Mouse (Mus musculus) left cerebral cortex, postnatal 4 days (tissue): ENCODE results near the gene Tmem39b. TPM values are rescaled to one million over a fixed set of nuclear protein-coding genes. Genes with fewer than 3 reads are reported as not detected.
A peak's percentile ranks its signal among the peaks of the same experiment; 100 is the strongest.
"Not testable (repeated sequence)": the region's sequence is repeated elsewhere in the genome, so short reads cannot be mapped to it uniquely, and the experiment has no call there.

ENCODE experiments used
- DNase-seq: peaks from one replicate; pipeline ENCODE4 v3.0.0-alpha.2; 2022
- intact Hi-C: fragments of 180-260 bp; cut with DNase I; formaldehyde crosslinking; loops from one replicate; pipeline ENCODE4 v1.15.1; 2025
- total RNA-seq, 2 experiments: library from RNA; stranded (reverse); gene quantifications; 2 replicates each; pipeline ENCODE4 v1.2.3; 2021

Gene Tmem39b
- 10 to 100 TPM; 21.5 to 22.3 TPM for total RNA-seq

- intact Hi-C loops: no loop called here
These were observed at the start of gene Tmem39b for GRCm38 (mm10) chr4:129696158-129696985. Gene Tmem39b (minus strand): TSS chr4:129696838.

GRCm38 (mm10) chr4:129746106-129746505 lies 49.5 kb upstream of the Tmem39b start:
- intact Hi-C loops: no loop called here
- no peak for DNase-seq

More at GRCm38 (mm10) chr4:129696158-129696985, at the start of gene Tmem39b:
- DNase-seq: peak; percentile 94

- intact Hi-C loops: no loop called here
- DNase-seq: no peak
These were observed 46.9 kb upstream of the Tmem39b start for GRCm38 (mm10) chr4:129743494-129743893.

DNA sequence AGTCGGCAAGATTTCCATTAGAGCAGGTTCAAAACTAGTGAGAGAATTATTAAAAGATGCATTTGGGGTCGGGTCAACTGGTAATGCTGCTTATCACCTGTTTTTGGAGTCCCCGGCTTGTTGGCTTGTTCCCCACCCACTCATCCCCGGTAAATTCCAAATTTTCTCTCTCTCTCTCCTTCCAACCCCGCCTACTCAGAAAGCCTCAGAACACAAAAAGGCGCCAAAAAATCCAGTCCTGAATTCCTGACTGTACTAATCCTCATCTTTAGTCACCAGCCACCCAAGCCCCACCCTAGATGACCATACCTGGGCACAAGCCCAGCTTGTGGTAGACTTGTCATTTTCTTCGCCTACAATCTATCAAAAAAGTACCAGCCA lies 46.4 kb upstream of the Tmem39b start:
- DNase-seq: peak; percentile 10
- intact Hi-C loops: no loop called here

DNA sequence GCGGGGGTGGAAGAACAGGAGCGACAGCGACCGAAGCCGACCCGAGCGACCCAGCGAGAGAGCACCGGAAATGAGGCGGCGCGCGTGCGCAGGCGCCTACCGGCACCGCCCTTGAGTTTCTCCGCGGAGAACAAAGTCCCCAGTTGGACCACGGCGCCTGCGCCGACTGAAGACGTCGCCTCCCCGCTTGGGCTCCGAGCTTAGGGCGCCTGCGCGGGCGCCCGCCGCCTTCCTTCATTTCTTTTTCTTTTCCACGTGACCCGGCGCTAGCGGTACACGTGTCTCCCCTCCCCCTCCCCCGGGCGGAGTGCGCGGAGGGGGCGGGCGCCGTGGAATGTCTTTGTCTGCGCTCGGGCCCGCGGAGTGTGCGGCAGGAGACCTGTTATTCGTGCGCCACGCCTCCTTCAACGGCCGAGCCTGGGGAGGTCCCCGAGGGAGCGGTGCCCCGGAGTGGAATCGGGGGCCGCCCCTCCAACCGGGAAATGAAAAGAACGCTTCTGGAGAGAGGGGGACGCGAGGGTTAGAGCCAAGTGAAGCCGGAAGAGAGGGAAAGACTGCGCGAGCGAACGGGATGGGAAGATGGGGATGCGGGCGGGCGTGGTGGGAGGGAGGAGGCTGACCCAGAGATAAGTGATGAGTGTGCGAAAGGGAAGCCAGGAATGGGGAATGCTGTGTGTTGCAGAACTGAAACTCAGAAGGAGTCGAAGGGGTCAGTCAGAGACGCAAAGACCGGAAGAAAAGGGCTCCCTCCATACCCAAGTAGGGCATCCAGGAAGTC lies 45.8 kb upstream of the Tmem39b start, which contains the start of gene Khdrbs1:
Gene Khdrbs1, minus strand, starts transcription at position 72 of the 778 bp plus-strand sequence.
- intact Hi-C loops: no loop called here
- peak; percentile 99 for DNase-seq

GRCm38 (mm10) chr4:129741974-129742231 lies 45.3 kb upstream of the Tmem39b start:
- no peak for DNase-seq
- intact Hi-C loops: no loop called here

DNA sequence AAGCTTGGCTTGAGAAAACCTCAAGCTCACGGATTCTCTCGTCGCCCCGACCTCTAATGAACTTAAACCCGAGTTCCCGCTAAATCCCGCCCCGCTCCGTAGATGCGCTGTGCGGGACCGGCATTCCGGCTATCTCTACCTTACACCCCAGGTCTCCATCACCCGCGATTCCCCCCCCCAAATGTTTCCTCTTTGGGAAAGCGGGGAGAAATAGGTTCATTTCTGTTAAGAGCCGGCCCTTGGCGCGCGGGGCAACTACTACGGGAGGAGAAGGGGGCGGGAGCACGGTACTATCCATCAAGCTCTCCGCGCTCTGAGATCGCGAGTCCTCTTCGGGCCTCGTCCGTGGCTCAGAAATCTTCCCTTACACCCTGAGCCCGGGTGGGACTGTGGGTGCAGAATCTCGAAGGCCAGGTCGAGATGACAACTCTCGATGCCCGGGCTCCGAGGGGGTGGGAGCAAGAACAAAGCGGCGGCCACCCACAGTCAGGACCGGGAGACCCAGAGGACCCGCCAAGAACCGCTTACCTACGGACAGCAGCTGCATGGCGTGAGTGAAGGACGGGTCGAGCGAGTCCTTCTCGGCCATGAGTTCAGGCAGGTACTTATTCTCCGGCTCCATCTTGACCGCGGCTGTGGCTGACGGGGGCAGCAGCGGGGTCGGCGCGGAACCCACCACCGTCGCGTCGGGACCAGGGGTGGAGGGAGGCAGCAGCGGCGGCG lies 44.8 kb upstream of the Tmem39b start:
- intact Hi-C loops: no loop called here
- peak; percentile 37 for DNase-seq

DNA sequence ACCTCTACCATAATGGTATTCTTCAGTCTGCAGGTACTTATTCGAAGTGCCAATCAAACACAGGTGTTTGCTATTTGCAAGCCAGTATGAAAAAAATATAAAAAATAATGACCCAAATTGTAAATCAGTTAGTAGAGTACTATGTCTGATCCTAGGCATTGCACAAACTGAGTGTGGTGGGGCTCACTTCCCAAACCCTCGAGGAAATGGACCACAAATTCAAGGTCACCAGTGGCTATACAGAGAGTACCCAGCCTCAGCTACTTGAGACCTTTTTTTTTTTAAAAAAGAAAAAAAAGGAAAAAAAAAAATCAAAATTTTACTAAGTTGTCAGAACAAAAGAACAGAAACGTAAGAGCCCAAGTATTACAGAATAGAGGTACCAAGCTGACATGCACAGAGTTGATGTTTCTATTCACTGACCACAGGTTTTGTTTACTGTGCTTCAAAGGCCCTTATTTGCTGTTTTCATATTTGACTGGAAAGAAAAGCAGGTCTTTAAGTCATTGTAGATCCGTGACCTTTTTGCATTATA lies 42.5 kb upstream of the Tmem39b start:
- intact Hi-C loops: no loop called here
- DNase-seq: no peak

DNA sequence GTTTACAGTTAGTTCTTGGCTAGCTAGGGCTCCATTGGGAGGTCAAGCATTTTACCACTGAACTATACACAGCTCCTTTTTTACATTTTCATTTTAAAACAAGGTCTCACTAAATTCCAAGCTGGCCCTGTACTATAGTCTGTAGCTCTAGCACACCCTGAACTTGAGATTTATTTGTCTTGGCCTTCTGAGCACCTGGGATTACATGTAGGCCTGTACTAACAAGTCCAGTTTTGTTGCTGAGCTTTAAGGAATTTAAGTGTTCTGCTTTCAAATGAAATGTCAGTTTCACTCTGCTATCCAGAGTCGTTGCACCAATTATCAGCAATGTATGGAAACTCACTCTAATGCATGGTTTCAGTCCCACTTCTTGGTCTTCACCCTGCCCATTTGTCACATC lies 39.5 kb upstream of the Tmem39b start:
- DNase-seq: no peak
- intact Hi-C loops: no loop called here

DNA sequence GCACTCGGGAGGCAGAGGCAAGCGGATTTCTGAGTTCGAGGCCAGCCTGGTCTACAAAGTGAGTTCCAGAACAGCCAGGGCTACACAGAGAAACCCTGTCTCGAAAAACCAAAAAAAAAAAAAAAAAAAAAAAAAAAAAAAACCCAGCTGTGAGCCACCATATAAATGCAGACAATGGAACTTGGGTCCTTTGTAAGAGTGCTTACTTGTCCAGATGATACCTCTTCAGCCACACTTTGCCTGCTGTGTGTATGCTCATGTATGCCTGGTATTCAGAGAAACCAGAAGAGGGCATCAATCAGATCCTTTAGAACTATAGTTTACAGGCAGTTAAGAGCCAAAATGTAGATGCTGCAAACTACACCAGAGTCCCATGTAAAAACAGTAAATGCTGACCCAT lies 38.8 kb upstream of the Tmem39b start:
- intact Hi-C loops, DNase-seq: not testable (repeated sequence)

DNA sequence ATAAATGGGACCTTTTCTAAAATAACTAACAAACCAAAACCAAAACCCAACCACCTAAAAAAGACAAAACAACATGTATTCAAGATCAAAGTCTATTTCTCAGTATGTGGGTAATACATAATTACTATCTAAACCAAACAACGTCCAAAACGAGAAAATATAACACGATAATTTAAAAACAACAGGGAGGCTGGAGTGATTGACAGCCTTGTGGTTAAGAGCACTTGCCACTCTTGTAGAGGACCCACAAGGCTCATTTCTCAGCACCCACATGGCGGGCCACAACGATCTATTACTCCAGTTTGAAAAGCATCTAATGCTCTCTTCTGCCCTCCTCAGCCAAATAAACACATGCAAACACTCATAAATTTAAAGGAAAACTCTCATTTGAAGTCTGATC lies 34.8 kb upstream of the Tmem39b start:
- intact Hi-C loops: no loop called here
- DNase-seq: no peak

DNA sequence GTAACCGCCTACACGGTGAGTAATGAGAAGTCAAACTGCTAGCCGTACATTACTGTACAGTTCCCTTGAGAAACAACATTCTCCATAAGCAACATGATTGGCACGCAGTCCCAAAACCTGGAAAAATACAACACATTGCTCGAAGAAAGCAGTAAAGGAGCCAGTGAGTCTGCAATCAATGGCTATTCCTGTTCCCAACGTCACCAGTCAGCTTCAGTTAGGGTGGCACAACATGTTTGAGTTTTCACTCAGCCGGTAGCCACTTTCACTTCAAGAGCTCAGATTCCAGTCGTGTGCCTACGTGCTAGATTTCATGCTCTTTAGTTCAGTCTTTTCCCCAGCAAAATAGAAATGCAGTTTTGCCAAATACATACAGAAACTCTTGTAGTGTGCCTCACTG lies 19.7 kb upstream of the Tmem39b start:
- no peak for DNase-seq
- intact Hi-C loops: no loop called here

DNA sequence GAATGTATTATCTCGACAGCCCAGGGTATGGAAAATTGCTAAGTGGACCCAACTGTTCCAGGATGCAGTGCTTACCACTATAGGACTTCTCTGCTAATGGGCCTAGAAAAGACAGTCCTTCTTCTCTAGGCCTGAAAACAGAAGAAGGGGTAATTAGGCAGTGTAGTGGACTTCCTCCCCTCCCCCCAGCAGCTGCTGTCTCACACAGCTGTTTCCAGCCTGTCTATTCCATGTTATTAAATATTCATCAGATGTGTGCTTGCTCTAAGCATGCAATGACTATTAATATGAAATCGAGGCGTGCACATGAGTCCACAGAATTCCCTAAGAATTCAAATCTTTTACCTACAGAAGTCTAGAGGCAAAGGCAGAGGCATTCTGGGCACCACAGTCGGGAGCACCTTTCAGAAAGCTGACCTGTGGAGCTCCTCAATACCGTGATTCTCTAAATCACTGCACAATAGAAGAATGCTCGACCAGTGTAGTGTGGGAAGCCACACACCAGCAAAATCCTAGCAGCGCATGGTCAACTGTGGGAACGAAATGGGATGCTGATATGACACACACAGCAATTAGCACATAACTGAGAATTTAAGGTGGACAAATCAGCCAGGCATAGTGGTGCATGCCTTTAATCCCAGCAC lies 13.0 kb upstream of the Tmem39b start:
- intact Hi-C loops: no loop called here
- DNase-seq: no peak

- intact Hi-C loops: no loop called here
- DNase-seq: no peak
These were observed 10.1 kb upstream of the Tmem39b start for GRCm38 (mm10) chr4:129706750-129707149.

DNA sequence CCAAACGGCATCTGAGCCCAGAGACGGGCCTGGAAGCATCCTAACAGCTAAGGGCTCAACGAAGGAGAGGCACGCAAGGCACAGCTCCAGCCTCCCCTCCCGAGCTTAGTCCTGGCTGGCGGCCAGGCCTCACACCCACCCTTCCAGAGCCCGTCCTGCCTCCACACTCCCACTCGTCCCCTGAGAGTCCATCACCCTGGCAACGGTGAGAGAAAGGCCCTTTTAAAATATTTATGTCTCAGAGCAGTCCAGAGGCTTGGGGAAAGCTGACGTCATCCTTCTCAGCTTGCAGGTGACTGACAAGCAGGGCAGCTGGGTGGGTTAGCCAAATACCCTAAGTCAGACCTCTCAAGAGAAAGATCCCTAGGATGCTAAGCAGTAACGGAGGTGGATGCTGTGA lies 5.8 kb upstream of the Tmem39b start:
- intact Hi-C loops: no loop called here
- peak; percentile 88 for DNase-seq

DNA sequence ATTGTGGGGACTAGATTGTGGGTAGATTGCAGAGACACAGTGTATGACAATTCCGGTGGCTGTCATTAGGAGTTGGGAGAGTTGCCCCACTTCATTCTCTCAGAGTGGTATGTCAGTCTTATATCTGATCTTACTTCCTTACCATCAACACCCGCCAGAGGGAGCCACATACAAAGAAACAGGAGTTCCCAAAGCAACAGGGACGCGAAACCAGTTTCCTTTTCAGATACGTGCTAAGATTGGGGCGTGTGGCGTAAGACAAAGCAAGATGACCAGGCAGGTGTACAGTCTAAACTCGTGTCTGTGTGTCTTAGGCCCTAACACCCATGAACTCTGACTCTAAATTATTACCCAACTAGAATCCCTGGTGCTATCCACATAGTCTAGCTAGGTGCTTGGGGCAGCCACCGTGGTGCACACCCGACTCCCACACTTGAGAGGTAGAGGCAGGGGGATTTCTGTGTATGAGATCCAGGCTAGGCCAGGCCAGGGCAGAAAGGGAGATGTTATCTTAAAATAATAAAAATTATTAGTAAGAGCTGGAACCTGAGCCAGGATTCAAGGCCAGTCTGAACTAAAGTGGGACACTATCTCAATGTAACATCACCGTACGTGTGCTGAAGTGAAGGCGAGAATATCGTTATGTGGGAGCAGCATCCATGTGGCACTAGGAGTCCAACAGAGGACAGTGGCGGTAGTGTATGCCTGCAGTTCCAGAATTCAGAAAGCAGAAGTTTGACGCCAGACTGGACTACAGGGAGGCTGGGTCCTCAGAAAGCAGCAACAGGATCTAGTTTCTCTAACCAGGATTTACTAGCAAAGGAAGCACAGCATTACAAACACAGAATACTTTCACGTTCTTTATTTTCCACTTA lies 5.1 kb upstream of the Tmem39b start:
- intact Hi-C loops: no loop called here
- peak; percentile 90 for DNase-seq

GRCm38 (mm10) chr4:129700661-129701060 lies 4.0 kb upstream of the Tmem39b start:
- intact Hi-C loops, DNase-seq: not testable (repeated sequence)

- DNase-seq: no peak
- intact Hi-C loops: no loop called here
These were observed 3.6 kb upstream of the Tmem39b start for GRCm38 (mm10) chr4:129700216-129700615.

- intact Hi-C loops: no loop called here
- DNase-seq: no peak
These were observed 553 bp upstream of the Tmem39b start for GRCm38 (mm10) chr4:129697191-129697590.

- intact Hi-C loops: no loop called here
- no peak for DNase-seq
These were observed 852 bp downstream of the Tmem39b start for GRCm38 (mm10) chr4:129695815-129696157.
